In genomic region chr3:56438900-56439299, GRCm38 (mm10) we compare ENCODE assay signal across 10 mouse cellular contexts.
A peak's percentile ranks its signal among the peaks of the same experiment; 100 is the strongest.
DNase-seq lines count a peak whose midpoint lies in the region; ATAC-seq lines count a peak whose summit lies in the region.
"Had no signal": no experiment of that assay in that cellular context is flagged by ENCODE, and none has a peak within 500 bp of the region (broad histone marks: within the 10 kb centered on the region; RNA-seq: fewer than 3 reads in every experiment).

No protein-coding gene starts in this region.

- no peaks in the 10 kb centered on the region for H3K27me3 ChIP-seq in heart, embryonic 11.5 days (ENCODE audit: control insufficient read depth, insufficient read depth, low read length)

- H3K9me3 ChIP-seq in heart, embryonic 11.5 days (replicated peaks; ENCODE audit: control insufficient read depth, low read length): no peaks in the 10 kb centered on the region

- no peaks in the 10 kb centered on the region for H3K36me3 ChIP-seq in heart, embryonic 11.5 days (ENCODE audit: control insufficient read depth, insufficient read depth, low read length)

- H3K9ac ChIP-seq in heart, embryonic 11.5 days (ENCODE audit: low read depth, low read length): no peak overlapping the region

- no peak overlapping the region for H3K27ac ChIP-seq in heart, embryonic 11.5 days (ENCODE audit: low read depth, low read length)

- peak; percentile 26 for DNase-seq in heart, adult 8-10 months (ENCODE audit: low spot score)
- peak; percentile 57 for DNase-seq in 3T3-L1 (ENCODE audit: low read depth, low spot score)
- DNase-seq in adrenal gland, postnatal 14 days: peak; percentile 69
- DNase-seq in kidney, postnatal 25 days: peak; percentile 40 to 48
- no peak for DNase-seq in cerebellum, adult 18-20 months
- DNase-seq in left cerebral cortex, adult 8-10 months (ENCODE audit: low spot score in 2 of 2): no peak
- DNase-seq in right cerebral cortex, postnatal 36 days (ENCODE audit: low spot score in 2 of 2): no peak
- DNase-seq: cerebellum, postnatal 36 days had no signal

- H3K4me2 ChIP-seq in heart, embryonic 11.5 days: no peak overlapping the region
- H3K4me2 ChIP-seq: midbrain, embryonic 11.5 days had no signal

- ATAC-seq in heart, embryonic 11.5 days (replicated peaks; ENCODE audit: insufficient number of reproducible peaks, low FRiP score, low TSS enrichment): no peak

- 81% methylated on average over 5 of the region's 5 CpGs for WGBS in heart, embryonic 11.5 days (ENCODE audit: insufficient replicate concordance)

- H3K4me1 ChIP-seq in heart, embryonic 11.5 days (ENCODE audit: control insufficient read depth, insufficient read depth, low read length): no peaks in the 10 kb centered on the region

- no peak overlapping the region for H3K4me3 ChIP-seq in heart, embryonic 11.5 days (ENCODE audit: low read depth, low read length)

Comparison
In these comparisons a context has a peak if more than half of its experiments do, and no peak if none do; other contexts are left out.
1. DNase-seq: peak in heart, adult 8-10 months (single experiment), 3T3-L1 (single experiment), adrenal gland, postnatal 14 days (single experiment) and kidney, postnatal 25 days (2 of 2); none in cerebellum, adult 18-20 months (0 of 2), left cerebral cortex, adult 8-10 months (0 of 2) and right cerebral cortex, postnatal 36 days (0 of 2).